Mouse (Mus musculus): ENCODE measurements around the gene Olfr263. TPM values are rescaled to one million over a fixed set of nuclear protein-coding genes. Genes with fewer than 3 reads are reported as not detected.

Gene Olfr263
- polyA plus RNA-seq, 2 experiments, result not detected

- WGBS, result under 1% methylated on average over 39 of the region's 39 CpGs
- TF ChIP-seq POLR2A (IDR thresholded peaks at IDR 0.05; ENCODE audit: borderline replicate concordance, extremely low read depth, insufficient read depth, insufficient read length), result no peak
- Histone ChIP-seq H3K4me1 (ENCODE audit: control insufficient read depth, insufficient read depth, low read length) (peaks cover 6% of the 10 kb centered on the region; the same call in 1 of the 2 replicates), H3K9ac (ENCODE audit: low read depth, low read length, severe bottlenecking) (peak overlapping the region; percentile 26; the same call in 1 of the 2 replicates), H3K9me3 (ENCODE audit: control insufficient read depth, low read length) (no peaks in the 10 kb centered on the region), H3K36me3 (ENCODE audit: control insufficient read depth, insufficient read depth, low read length) (no peaks in the 10 kb centered on the region), H3K27me3 (ENCODE audit: control insufficient read depth, insufficient read depth, low read length) (no peaks in the 10 kb centered on the region), H3K27ac (replicated peaks; ENCODE audit: low read depth, low read length) (no peak overlapping the region), H3K4me3 (replicated peaks; ENCODE audit: low read length) (peak overlapping the region; percentile 46), H3K4me2 (replicated peaks; ENCODE audit: low read depth, low read length, severe bottlenecking) (peak overlapping the region; percentile 80)
- peak; percentile 92 for DNase-seq (ENCODE audit: low spot score)
- ATAC-seq (ENCODE audit: low FRiP score, low read depth), result peak; percentile 77
These were observed 40.4 kb downstream of the Olfr263 start for GRCm38 (mm10) chr13:21169657-21170430.

DNA sequence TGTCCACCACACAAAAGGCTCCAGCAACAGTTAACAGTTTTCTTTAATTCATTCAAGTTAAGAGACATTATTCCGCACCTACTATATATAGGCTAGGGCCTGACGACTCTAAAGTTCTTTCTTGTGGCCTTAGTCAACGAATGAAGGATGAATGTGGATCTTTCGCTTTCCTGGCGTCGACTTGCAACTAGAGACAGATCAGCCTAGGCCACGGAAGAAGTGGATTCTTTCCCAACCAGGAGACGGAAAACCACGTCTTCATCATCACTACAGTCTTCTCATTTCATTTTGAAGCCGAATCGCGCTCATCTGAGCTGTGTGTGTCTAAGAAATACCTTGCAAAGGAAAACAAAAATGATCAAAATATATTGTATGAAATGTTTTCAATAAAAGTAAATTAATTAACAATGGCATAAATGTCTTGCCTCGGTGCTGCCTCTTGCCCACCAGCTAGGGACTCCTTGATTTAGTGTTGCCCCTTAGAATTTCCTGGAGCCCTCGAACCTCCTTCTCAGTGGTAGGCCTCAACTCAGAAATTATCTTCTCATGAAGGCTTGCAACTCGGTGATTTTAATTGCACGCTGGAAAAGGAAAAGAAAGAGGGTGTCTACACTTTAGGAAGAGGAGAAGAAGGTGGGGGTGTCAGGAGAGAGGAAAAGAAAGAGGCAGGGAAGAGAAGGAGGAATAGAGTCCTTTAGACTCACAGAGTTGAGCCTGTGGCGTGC lies 41.2 kb downstream of the Olfr263 start:
- 39% methylated on average over 17 of the region's 17 CpGs for whole genome bisulfite sequencing
- peak overlapping the region; percentile 54 for H3K4me3 ChIP-seq (replicated peaks; ENCODE audit: low read length)
- no peaks in the 10 kb centered on the region for H3K36me3 ChIP-seq (ENCODE audit: control insufficient read depth, insufficient read depth, low read length)
- H3K4me1 ChIP-seq (ENCODE audit: control insufficient read depth, insufficient read depth, low read length), result peaks cover 6% of the 10 kb centered on the region; the same call in 1 of the 2 replicates
- no peak overlapping the region for H3K27ac ChIP-seq (replicated peaks; ENCODE audit: low read depth, low read length)
- no peak for TF ChIP-seq POLR2A (IDR thresholded peaks at IDR 0.05; ENCODE audit: borderline replicate concordance, extremely low read depth, insufficient read depth, insufficient read length)
- no peaks in the 10 kb centered on the region for H3K27me3 ChIP-seq (ENCODE audit: control insufficient read depth, insufficient read depth, low read length)
- DNase-seq (ENCODE audit: low spot score), result no peak
- ATAC-seq (ENCODE audit: low FRiP score, low read depth), result no peak
- H3K9ac ChIP-seq (ENCODE audit: low read depth, low read length, severe bottlenecking), result no peak overlapping the region
- no peaks in the 10 kb centered on the region for H3K9me3 ChIP-seq (ENCODE audit: control insufficient read depth, low read length)
- peak overlapping the region; percentile 80 for H3K4me2 ChIP-seq (replicated peaks; ENCODE audit: low read depth, low read length, severe bottlenecking)

DNA sequence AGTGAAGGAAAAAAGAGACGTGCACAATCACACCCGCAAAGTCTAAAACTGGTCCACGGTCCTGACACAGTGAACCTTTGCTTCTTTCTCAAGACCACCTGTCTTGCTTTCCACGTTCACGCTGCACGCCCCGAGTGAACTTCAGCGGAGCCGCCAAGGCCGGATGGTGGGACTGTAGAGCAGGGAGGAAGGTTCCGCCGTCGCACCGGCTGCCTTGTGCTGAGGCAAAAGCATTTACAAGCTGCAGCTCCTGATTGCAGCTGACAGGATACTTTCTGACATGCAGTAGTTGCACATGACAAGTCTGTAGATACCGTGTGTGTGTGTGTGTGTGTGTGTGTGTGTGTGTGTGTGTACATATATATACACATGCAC lies 41.7 kb downstream of the Olfr263 start:
- no peak overlapping the region for H3K9ac ChIP-seq (ENCODE audit: low read depth, low read length, severe bottlenecking)
- 8% methylated on average over 15 of the region's 15 CpGs for WGBS
- H3K27me3 ChIP-seq (ENCODE audit: control insufficient read depth, insufficient read depth, low read length), result no peaks in the 10 kb centered on the region
- H3K4me3 ChIP-seq (replicated peaks; ENCODE audit: low read length), result peak overlapping the region; percentile 54
- H3K9me3 ChIP-seq (ENCODE audit: control insufficient read depth, low read length), result no peaks in the 10 kb centered on the region
- peaks cover 6% of the 10 kb centered on the region; the same call in 1 of the 2 replicates for H3K4me1 ChIP-seq (ENCODE audit: control insufficient read depth, insufficient read depth, low read length)
- H3K36me3 ChIP-seq (ENCODE audit: control insufficient read depth, insufficient read depth, low read length), result no peaks in the 10 kb centered on the region
- DNase-seq (ENCODE audit: low spot score) (peak; percentile 23), ATAC-seq (ENCODE audit: low FRiP score, low read depth) (no peak)
- no peak for TF ChIP-seq POLR2A (IDR thresholded peaks at IDR 0.05; ENCODE audit: borderline replicate concordance, extremely low read depth, insufficient read depth, insufficient read length)
- H3K27ac ChIP-seq (replicated peaks; ENCODE audit: low read depth, low read length), result no peak overlapping the region
- peak overlapping the region; percentile 67 for H3K4me2 ChIP-seq (replicated peaks; ENCODE audit: low read depth, low read length, severe bottlenecking)

GRCm38 (mm10) chr13:21171600-21172150 lies 42.2 kb downstream of the Olfr263 start:
- Histone ChIP-seq H3K9me3 (ENCODE audit: control insufficient read depth, low read length) (no peaks in the 10 kb centered on the region), H3K4me2 (replicated peaks; ENCODE audit: low read depth, low read length, severe bottlenecking) (peak overlapping the region; percentile 67), H3K27me3 (ENCODE audit: control insufficient read depth, insufficient read depth, low read length) (no peaks in the 10 kb centered on the region), H3K36me3 (ENCODE audit: control insufficient read depth, insufficient read depth, low read length) (no peaks in the 10 kb centered on the region), H3K9ac (ENCODE audit: low read depth, low read length, severe bottlenecking) (peak overlapping the region; percentile 34; the same call in 1 of the 2 replicates), H3K4me1 (ENCODE audit: control insufficient read depth, insufficient read depth, low read length) (peaks cover 4% of the 10 kb centered on the region; the same call in 1 of the 2 replicates), H3K4me3 (replicated peaks; ENCODE audit: low read length) (peak overlapping the region; percentile 54), H3K27ac (replicated peaks; ENCODE audit: low read depth, low read length) (no peak overlapping the region)
- TF ChIP-seq POLR2A (IDR thresholded peaks at IDR 0.05; ENCODE audit: borderline replicate concordance, extremely low read depth, insufficient read depth, insufficient read length), result no peak
- DNase-seq (ENCODE audit: low spot score) (peak; percentile 78), ATAC-seq (ENCODE audit: low FRiP score, low read depth) (no peak)
- WGBS, result 0% methylated on average over 12 of the region's 12 CpGs

All from limb, embryonic 14.5 days (tissue).